28 mouse cellular contexts compared by ENCODE assay signal in genomic region chr2:177079866-177080265, GRCm38 (mm10). TPM values are rescaled to one million over a fixed set of nuclear protein-coding genes. Genes with fewer than 3 reads are reported as not detected.
"Had no signal": no experiment of that assay in that cellular context is flagged by ENCODE, and none has a peak within 500 bp of the region (broad histone marks: within the 10 kb centered on the region; RNA-seq: fewer than 3 reads in every experiment).

No protein-coding gene starts in this region.

RNA-seq across cellular contexts. Expression of gene Gm14401, which starts 5.7 kb away (rescaled TPM):
- total RNA-seq: megakaryocyte, adult 5-6 weeks; midbrain, postnatal 0 days; monocyte, adult 5-6 weeks had no signal
- polyA plus RNA-seq: limb, embryonic 11.5 days; limb, embryonic 12.5 days; limb, embryonic 14.5 days; limb, embryonic 15.5 days; liver, adult 2 months; liver, embryonic 11.5 days; liver, embryonic 12.5 days; liver, embryonic 13.5 days; liver, embryonic 14.5 days; liver, embryonic 15.5 days; liver, embryonic 16.5 days; liver, postnatal 0 days; lung, adult 2 months; lung, embryonic 15.5 days; lung, embryonic 16.5 days; lung, postnatal 0 days; macrophage; midbrain, embryonic 11.5 days; midbrain, embryonic 12.5 days; midbrain, embryonic 13.5 days; midbrain, embryonic 15.5 days; midbrain, embryonic 16.5 days; midbrain, postnatal 0 days; neural tube, embryonic 11.5 days; neural tube, embryonic 12.5 days; neural tube, embryonic 13.5 days had no signal
